Mouse (Mus musculus) small intestine, adult 2 months (tissue): ENCODE measurements around the gene Wdr45b.

ENCODE experiments used
- CTCF ChIP-seq: fragments of 200-500 bp; IDR thresholded peaks from 2 replicates; pipeline ENCODE4 v1.5.1; 2012; ENCODE audit warnings: low read depth, mild to moderate bottlenecking, control low read depth, inconsistent platforms, low read length, moderate library complexity, mixed read lengths; ENCODE audit not compliant: insufficient replicate concordance, insufficient read length; ENCODE audit errors: extremely low read depth
- POLR2A ChIP-seq: fragments of 200-500 bp; IDR thresholded peaks from 2 replicates; pipeline ENCODE4 v1.6.1; 2012; ENCODE audit warnings: low read depth, mild to moderate bottlenecking, control low read depth, inconsistent platforms, low read length, moderate library complexity

DNA sequence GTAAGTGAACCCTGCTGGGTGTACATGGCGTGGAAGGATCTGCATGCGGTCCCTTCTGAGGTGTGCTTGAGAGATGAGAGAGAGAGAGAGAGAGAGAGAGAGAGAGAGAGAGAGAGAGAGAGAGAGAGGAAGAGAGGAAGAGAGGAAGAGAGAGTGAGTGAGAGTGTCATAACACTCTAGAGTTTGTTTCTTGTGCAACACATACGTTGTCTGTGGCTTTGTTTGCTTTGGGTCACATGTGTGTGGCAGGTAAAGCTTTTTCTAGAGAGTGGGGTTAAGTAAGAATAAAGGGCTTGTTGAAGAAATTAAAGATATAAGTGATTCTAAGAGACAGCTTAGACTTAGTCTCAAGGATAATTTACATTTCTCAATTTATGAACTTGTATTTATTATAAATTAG is 76.2 kb downstream of the Wdr45b start:
- no peak for TF ChIP-seq POLR2A
- no peak for TF ChIP-seq CTCF
